Mouse (Mus musculus) monocyte, adult 5-6 weeks (primary cell): ENCODE results near the gene Tcf23. TPM values are rescaled to one million over a fixed set of nuclear protein-coding genes. Genes with fewer than 3 reads are reported as not detected.

Source experiments
- ATAC-seq: fragments of 153-309, 156-312 bp; replicated peaks from 2 replicates; pipeline ENCODE4 v1.8.0; 2017; ENCODE audit warnings: mild to moderate bottlenecking; ENCODE audit not compliant: low TSS enrichment, insufficient number of reproducible peaks, severe bottlenecking, poor library complexity, low FRiP score
- total RNA-seq: library from RNA; stranded (forward); fragments of 200-1000, 200-491, 200-594 nt; gene quantifications from 3 replicates; pipeline ENCODE4 v1.2.3, GENCODE M21; 2017

Gene Tcf23
- total RNA-seq: 0.10 TPM in 1 of 3 replicates, not detected in the others

- ATAC-seq: no peak
These were observed at the start of gene Tcf23 for GRCm38 (mm10) chr5:30968416-30968815. TSS of gene Tcf23 (plus strand) at chr5:30968662.

- no peak for ATAC-seq
These were observed 49.8 kb upstream of the Tcf23 start for GRCm38 (mm10) chr5:30918691-30919090.

GRCm38 (mm10) chr5:30919831-30920614 is 48.4 kb upstream of the Tcf23 start:
- ATAC-seq: no peak

DNA sequence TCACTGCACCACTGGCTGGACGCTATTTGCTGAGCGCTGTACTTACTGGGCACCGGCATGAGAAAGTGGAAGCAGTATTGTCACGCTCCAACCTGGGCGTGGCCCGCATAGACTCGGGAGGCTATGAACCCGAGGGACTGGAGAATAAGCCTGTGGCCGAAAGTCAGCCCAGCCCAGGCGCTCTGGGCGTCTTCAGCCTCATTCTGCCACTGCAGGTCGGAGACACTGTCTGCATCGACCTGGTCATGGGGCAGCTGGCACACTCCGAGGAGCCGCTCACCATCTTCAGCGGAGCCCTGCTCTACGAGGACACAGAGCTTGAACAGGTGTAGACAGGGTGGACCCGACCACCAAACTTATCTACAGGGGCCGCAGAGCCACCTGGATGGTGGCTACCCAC is 47.8 kb upstream of the Tcf23 start:
- peak; percentile 36 for ATAC-seq

GRCm38 (mm10) chr5:30921256-30922033 is 47.0 kb upstream of the Tcf23 start, which contains the start of gene Khk:
TSS of gene Khk (plus strand) at chr5:30921431.
- peak; percentile 54 for ATAC-seq

DNA sequence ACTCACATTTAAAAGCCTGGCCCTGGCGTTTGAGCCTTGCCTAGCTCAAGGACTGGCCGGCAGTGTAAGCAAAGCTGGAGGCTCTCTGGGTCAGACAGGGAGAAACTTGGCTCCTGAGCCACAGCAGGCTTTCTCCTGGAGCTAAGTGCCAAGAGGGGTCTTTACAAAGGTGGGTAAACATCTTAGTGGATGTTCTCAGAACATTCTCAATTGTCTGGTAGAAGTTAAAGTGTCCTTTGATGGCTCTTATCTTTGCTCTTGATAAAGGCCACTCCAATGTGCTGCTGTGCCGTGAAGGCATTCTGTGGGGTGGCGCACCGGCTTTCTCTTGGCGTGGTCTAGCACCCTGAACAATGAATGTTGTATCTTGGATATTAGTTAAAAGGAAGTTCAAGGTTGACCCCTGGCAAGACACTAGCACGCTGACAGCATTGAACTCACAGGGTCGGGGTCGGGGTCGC is 45.9 kb upstream of the Tcf23 start:
- ATAC-seq: no peak

DNA sequence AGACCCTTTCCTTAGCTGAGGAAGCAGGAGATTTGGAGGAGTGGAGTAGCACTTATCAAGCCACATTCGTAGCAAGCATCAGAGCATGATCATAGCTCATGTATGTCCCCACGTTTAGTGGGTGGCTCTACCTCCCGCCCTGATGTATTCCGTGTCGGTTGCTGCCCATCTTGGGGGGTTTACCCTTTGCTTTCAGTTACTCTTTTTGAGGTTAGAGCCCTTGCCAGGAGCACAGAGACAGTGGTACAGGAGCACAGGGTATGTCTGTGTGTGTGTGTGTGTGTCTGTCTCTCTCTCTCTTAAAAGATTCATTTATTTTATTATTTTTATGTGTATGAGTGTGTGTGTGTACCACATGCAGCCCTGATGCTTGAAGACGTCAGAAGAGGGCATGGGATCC is 45.3 kb upstream of the Tcf23 start:
- ATAC-seq: no peak

DNA sequence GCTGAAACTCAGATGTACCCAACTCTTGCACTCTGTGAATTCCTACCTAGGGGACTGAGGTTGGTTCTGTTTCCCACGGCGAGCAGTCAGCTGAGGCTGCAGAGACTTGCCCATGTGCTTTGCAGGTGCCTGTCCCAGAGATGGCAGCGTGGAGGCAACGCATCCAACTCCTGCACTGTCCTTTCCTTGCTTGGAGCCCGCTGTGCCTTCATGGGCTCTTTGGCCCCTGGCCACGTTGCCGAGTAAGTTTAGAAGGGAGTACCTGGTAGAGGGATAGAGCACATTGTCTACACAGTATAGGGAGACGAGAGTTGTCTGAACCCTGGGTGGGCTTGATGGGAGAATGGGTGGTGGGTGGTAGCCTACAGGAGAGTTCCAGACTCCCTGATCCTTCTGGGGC is 43.8 kb upstream of the Tcf23 start:
- no peak for ATAC-seq

GRCm38 (mm10) chr5:30925217-30925616 is 43.2 kb upstream of the Tcf23 start:
- no peak for ATAC-seq

DNA sequence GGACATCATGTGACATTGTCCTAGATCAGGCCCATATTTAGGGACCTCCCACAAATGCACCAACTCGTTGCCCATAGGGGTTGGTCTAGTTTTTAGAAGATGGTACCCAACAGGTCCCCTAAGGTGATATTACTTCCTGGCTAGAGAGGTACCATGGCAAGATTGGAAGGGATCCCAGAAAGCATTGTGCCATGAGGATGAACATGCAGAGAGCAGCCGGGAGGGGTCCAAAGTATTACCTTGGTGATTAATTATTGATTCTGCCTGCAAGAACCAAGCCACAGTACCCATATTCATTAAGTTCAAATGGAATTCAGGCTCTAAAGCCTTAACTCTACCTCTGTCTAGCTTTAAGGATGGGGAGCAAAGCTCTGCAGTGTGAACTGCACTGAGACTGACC is 42.4 kb upstream of the Tcf23 start:
- ATAC-seq: no peak

DNA sequence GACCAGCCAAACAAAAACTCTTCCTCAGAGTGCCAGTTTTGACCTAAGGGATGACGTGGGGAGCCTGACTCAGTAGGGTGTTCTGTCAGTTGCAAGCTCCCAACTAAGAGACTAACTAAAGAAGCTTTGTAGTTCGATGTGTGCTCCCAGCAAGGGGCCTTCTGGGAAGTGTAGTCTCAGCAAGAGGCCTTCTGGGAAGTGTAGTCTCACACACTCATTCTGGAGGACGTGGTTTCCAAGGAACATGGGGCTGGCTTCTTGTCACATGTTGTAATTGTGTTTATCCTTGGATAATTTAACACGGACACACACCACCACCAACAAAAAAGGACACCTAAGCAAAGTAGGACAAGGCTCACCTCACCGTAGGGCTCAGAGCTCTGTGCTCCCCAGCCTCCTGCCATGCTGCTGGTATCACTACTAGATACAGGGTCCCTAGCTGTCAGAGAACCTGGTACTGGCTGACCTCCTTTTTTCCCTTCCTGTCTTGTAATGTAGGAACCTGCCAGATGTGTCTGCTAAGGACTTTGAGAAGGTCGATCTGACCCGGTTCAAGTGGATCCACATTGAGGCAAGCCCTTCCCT is 40.4 kb upstream of the Tcf23 start:
- no peak for ATAC-seq

DNA sequence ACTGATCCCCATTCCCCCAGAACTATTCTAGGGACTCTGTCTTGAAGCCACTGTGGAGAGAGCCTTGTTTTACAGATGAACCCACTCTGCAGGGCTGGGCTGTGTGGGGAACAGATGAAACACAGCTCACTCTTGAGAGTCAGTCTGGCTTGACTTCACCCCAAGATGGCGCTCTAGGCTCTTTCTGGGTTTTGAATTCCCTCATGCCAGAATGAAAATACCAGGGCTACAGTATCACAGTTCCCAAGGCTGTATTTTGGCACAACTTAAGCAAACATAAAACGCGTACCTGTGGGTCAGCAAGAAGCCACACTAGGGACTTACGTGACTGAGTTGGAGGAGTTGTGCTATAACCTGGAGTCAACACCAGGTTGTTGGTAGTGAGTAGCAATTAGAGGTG is 38.3 kb upstream of the Tcf23 start:
- ATAC-seq: 0 out of 2 replicates have a peak, but pooled peaks have one; percentile 29

DNA sequence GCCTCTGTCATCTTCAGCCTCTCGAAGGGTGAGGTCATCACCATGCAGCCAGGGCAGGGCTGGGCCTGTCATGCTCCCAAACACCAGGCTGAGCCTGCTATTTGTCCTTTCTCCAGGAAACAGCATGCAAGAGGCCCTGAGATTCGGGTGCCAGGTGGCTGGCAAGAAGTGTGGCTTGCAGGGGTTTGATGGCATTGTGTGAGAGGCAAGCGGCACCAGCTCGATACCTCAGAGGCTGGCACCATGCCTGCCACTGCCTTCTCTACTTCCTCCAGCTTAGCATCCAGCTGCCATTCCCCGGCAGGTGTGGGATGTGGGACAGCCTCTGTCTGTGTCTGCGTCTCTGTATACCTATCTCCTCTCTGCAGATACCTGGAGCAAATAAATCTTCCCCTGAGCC is 37.6 kb upstream of the Tcf23 start:
- ATAC-seq: no peak

DNA sequence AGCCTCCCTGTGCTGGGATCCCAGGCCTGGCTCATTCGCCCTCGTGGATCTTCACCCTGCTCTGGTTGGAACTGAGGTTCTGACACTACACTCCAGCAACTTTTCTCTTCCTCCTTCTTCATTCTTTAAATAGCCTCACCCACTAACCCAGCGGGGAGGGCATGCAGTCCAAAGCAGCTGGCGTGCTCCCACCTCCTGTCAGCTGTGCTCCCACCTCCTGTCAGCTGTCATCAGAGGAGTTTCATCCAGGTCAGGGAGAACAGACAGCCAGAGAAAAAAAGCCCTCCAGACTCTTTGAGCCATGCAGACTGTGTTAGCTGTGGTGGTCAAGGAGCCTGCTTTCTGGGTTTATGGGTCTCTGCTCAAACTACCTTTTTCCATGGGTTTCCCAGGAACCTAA is 37.1 kb upstream of the Tcf23 start:
- no peak for ATAC-seq

GRCm38 (mm10) chr5:30933705-30934104 is 34.8 kb upstream of the Tcf23 start:
- no peak for ATAC-seq

GRCm38 (mm10) chr5:30934725-30935461 is 33.6 kb upstream of the Tcf23 start:
- no peak for ATAC-seq

GRCm38 (mm10) chr5:30943004-30943403 is 25.5 kb upstream of the Tcf23 start:
- ATAC-seq: no peak

GRCm38 (mm10) chr5:30944344-30944743 is 24.1 kb upstream of the Tcf23 start:
- no peak for ATAC-seq
